Mouse (Mus musculus) heart, postnatal 0 days (tissue): ENCODE measurements around the gene Grin2c.

Experiments
- CTCF ChIP-seq: IDR thresholded peaks from 2 replicates; pipeline ENCODE4 v1.5.1; 2016; ENCODE audit warnings: antibody characterized with exemption, control low read depth, low read depth
- EP300 ChIP-seq: IDR thresholded peaks from 2 replicates; pipeline ENCODE4 v1.6.1; 2016; ENCODE audit warnings: antibody characterized with exemption, low read depth

DNA sequence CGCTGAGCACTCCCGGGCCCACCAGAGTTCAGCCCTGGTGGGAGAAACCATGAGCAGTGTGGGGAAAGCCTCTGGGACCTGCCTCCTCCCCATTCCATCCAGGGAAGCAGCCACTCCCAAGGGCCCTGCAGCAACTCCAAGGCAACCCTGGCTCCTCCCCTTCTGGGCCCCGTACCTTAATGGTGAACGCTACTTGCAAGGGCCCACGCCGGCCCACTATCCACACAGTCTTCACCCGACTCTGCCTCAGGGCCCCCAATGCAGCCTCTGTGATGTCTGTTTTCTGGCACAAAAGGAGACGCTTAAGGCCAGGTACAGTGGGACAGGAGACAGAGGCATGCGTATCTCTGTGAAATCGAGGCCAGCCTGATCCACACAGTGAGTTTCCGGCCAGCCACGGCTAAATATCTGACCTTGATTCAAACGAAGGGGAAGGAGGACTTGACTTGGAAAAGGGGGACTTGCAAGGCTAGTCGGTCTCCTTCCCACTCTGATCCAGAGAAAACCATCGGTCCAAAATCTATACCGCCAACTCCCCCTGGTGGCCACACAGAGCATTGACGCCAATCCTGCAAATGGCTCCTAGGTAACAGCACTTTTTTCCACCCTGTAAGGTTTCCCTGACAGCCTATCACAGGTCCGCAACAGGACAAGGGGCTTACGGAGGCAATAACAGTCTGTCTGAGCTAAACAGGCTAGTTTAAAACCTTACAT, 3.3 kb upstream of the Grin2c start:
- TF ChIP-seq CTCF (peak; percentile 92), EP300 (no peak)
